Mouse (Mus musculus) MEL (cell line): Measurements from ENCODE around the gene Vrk2. TPM values are rescaled to one million over a fixed set of nuclear protein-coding genes. Genes with fewer than 3 reads are reported as not detected.

Experiments
- DNase-seq: peaks from one replicate; pipeline ENCODE4 v3.0.0; 2011; ENCODE audit warnings: low read depth, low spot score
- H3K27ac ChIP-seq: 2 replicates; pipeline ENCODE4 v1.5.1; 2012; ENCODE audit warnings: low read depth, mild to moderate bottlenecking, control low read depth, low read length, moderate library complexity; ENCODE audit not compliant: control insufficient read depth
- H3K27me3 ChIP-seq, 2 experiments: fragments of 150-350 bp in 1 of 2; sonication (generic) in 1 of 2; 2 replicates each; pipeline ENCODE4 v1.6.1; 2012; ENCODE audit warnings: low read length in 2 of 2, mild to moderate bottlenecking in 2 of 2, improper control_type of control experiment in 1 of 2, moderate library complexity in 1 of 2; ENCODE audit not compliant: insufficient read depth in 2 of 2, control insufficient read depth in 1 of 2
- H3K36me3 ChIP-seq, 2 experiments: 2 replicates each; pipeline ENCODE4 v1.6.1; 2012 to 2014; ENCODE audit warnings: low read length in 2 of 2, improper control_type of control experiment in 1 of 2, inconsistent platforms in 1 of 2, mild to moderate bottlenecking in 1 of 2; ENCODE audit not compliant: insufficient read depth in 2 of 2, control insufficient read depth in 1 of 2
- H3K4me1 ChIP-seq, 2 experiments: fragments of 150-350 bp in 1 of 2; sonication (generic) in 1 of 2; 2 replicates each; pipeline ENCODE4 v1.6.1; 2012; ENCODE audit warnings: low read length in 2 of 2, improper control_type of control experiment in 1 of 2, mild to moderate bottlenecking in 1 of 2; ENCODE audit not compliant: insufficient read depth in 2 of 2, control insufficient read depth in 1 of 2
- H3K4me3 ChIP-seq, 2 experiments: fragments of 150-350 bp in 1 of 2; sonication (generic) in 1 of 2; 2 replicates each; pipeline ENCODE4 v1.5.1; 2012; ENCODE audit warnings: low read depth in 2 of 2, low read length in 2 of 2, mild to moderate bottlenecking in 2 of 2, moderate library complexity in 2 of 2, control low read depth in 1 of 2, improper control_type of control experiment in 1 of 2; ENCODE audit not compliant: control insufficient read depth in 1 of 2, insufficient read depth in 1 of 2
- H3K79me2 ChIP-seq: 2 replicates; pipeline ENCODE4 v1.6.1; 2012; ENCODE audit warnings: mild to moderate bottlenecking, low read length, moderate library complexity; ENCODE audit not compliant: control insufficient read depth, poor library complexity, insufficient read depth
- H3K9ac ChIP-seq: 2 replicates; pipeline ENCODE4 v1.6.1; 2012; ENCODE audit warnings: low read depth, mild to moderate bottlenecking, control low read depth, low read length, moderate library complexity; ENCODE audit not compliant: control insufficient read depth, poor library complexity, severe bottlenecking
- H3K9me3 ChIP-seq: fragments of 150-350 bp; sonication (generic); replicated peaks from 2 replicates; pipeline ENCODE4 v1.6.1; 2012; ENCODE audit warnings: mild to moderate bottlenecking, low read length, improper control_type of control experiment, moderate library complexity; ENCODE audit not compliant: insufficient read depth
- CHD1 ChIP-seq: IDR thresholded peaks from 2 replicates; pipeline ENCODE4 v1.6.1; 2012; ENCODE audit warnings: low read depth, mild to moderate bottlenecking, inconsistent platforms, low read length, improper control_type of control experiment
- ELF1 ChIP-seq: IDR thresholded peaks from 2 replicates; pipeline ENCODE4 v1.6.1; 2014; ENCODE audit warnings: low read depth, mild to moderate bottlenecking, inconsistent platforms, low read length, improper control_type of control experiment, moderate library complexity
- EP300 ChIP-seq, 2 experiments: IDR thresholded peaks; 2 replicates each; pipeline ENCODE4 v1.6.1; 2011; ENCODE audit warnings: improper control_type of control experiment in 2 of 2, low read length in 2 of 2, low read depth in 1 of 2, mild to moderate bottlenecking in 1 of 2
- ETS1 ChIP-seq: IDR thresholded peaks from 2 replicates; pipeline ENCODE4 v1.6.1; 2012; ENCODE audit warnings: low read depth, mild to moderate bottlenecking, inconsistent platforms, low read length, improper control_type of control experiment, moderate library complexity
- GABPA ChIP-seq: IDR thresholded peaks from 2 replicates; pipeline ENCODE4 v1.6.1; 2012; ENCODE audit warnings: low read depth, mild to moderate bottlenecking, inconsistent platforms, low read length, improper control_type of control experiment, moderate library complexity
- GATA1 ChIP-seq: IDR thresholded peaks from 2 replicates; pipeline ENCODE4 v1.6.1; 2011; ENCODE audit warnings: low read depth, low read length, improper control_type of control experiment
- HCFC1 ChIP-seq: IDR thresholded peaks from 2 replicates; pipeline ENCODE4 v1.6.1; 2012; ENCODE audit warnings: low read depth, mild to moderate bottlenecking, inconsistent platforms, low read length, improper control_type of control experiment, moderate library complexity
- KAT2A ChIP-seq: conservative IDR thresholded peaks from 2 replicates; pipeline ENCODE4 v1.6.1; 2012; ENCODE audit warnings: low read depth, low read length, improper control_type of control experiment, inconsistent platforms
- MYB ChIP-seq: IDR thresholded peaks from 2 replicates; pipeline ENCODE4 v1.6.1; 2011; ENCODE audit warnings: mild to moderate bottlenecking, low read depth, low read length, improper control_type of control experiment
- NRF1 ChIP-seq: IDR thresholded peaks from 2 replicates; pipeline ENCODE4 v1.6.1; 2014; ENCODE audit warnings: low read depth, mild to moderate bottlenecking, inconsistent platforms, low read length, improper control_type of control experiment, moderate library complexity; ENCODE audit not compliant: poor library complexity, insufficient read depth, severe bottlenecking
- POLR2AphosphoS2 ChIP-seq: IDR thresholded peaks from 2 replicates; pipeline ENCODE4 v1.6.1; 2011; ENCODE audit warnings: low read length, improper control_type of control experiment
- POLR2AphosphoS5 ChIP-seq: IDR thresholded peaks from 2 replicates; pipeline ENCODE4 v1.6.1; 2012; ENCODE audit warnings: low read depth, borderline replicate concordance, mild to moderate bottlenecking, inconsistent platforms, low read length, moderate library complexity, mixed read lengths
- RAD21 ChIP-seq: IDR thresholded peaks from 2 replicates; pipeline ENCODE4 v1.6.1; 2011; ENCODE audit warnings: mild to moderate bottlenecking, low read depth, low read length, improper control_type of control experiment
- SIN3A ChIP-seq: IDR thresholded peaks from 2 replicates; pipeline ENCODE4 v1.6.1; 2012; ENCODE audit warnings: low read length, improper control_type of control experiment, inconsistent platforms
- TCF12 ChIP-seq: IDR thresholded peaks from 2 replicates; pipeline ENCODE4 v1.6.1; 2014; ENCODE audit warnings: low read depth, mild to moderate bottlenecking, inconsistent platforms, low read length, improper control_type of control experiment, moderate library complexity
- USF1 ChIP-seq: IDR thresholded peaks from 2 replicates; pipeline ENCODE4 v1.6.1; 2014; ENCODE audit warnings: low read depth, mild to moderate bottlenecking, inconsistent platforms, low read length, improper control_type of control experiment, moderate library complexity
- USF2 ChIP-seq, 2 experiments: IDR thresholded peaks; 2 replicates each; pipeline ENCODE4 v1.6.1; 2011 to 2012; ENCODE audit warnings: improper control_type of control experiment in 2 of 2, low read length in 2 of 2, borderline replicate concordance in 1 of 2, inconsistent platforms in 1 of 2, low read depth in 1 of 2, mild to moderate bottlenecking in 1 of 2; ENCODE audit not compliant: insufficient read depth in 1 of 2
- ZNF384 ChIP-seq: IDR thresholded peaks from 2 replicates; pipeline ENCODE4 v1.6.1; 2012; ENCODE audit warnings: low read depth, mild to moderate bottlenecking, inconsistent platforms, low read length, improper control_type of control experiment
- polyA plus RNA-seq, 2 experiments: library from polyadenylated mRNA; stranded (reverse) in 1 of 2; unstranded in 1 of 2; fragments of >175 nt in 1 of 2; fragments of >200 nt in 1 of 2; gene quantifications; 2 replicates each; pipeline versions ENCODE4 v1.2.1 to v1.2.4; 2012; ENCODE audit warnings: low replicate concordance in 2 of 2, low read depth in 1 of 2; ENCODE audit not compliant: insufficient read length in 2 of 2, insufficient read depth in 1 of 2, missing spikeins in 1 of 2
- total RNA-seq: library from RNA; depleted of rRNA; stranded (reverse); fragments of 300-350 nt; gene quantifications from 2 replicates; pipeline ENCODE4 v1.2.3, GENCODE M21; 2012

Vrk2 gene
- total and polyA plus RNA-seq, 3 experiments, result 19.6 to 20.6 TPM; not detected in 1

DNA sequence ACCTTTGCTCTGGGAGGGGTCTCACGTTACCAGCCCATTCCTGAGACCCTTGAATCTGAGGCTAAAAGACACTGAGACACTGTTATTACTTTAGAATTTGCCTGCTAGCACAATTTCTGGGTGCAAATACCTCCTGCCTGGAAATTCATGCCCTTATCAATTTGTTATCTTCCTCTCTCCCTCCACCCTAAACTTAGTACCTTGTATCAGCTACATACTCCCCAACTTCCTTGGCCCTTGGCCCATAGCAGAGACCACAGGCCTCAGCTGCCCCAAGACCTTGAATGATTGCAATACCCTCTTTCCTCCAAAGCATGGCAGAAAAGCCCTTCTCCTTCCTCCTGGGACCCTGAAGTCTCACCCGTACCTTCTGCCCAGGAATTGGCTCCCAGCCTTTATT lies 142.6 kb downstream of the Vrk2 start (continued):
- TF ChIP-seq EP300 (IDR thresholded peaks at IDR 0.05; ENCODE audit: low read depth in 1 of 2, low read length in 2 of 2) (peak; percentile 62 to 81), SIN3A (peak; percentile 10; the same call in 1 of the 2 replicates), MYB (no peak), TCF12 (peak; percentile 81), ELF1 (no peak), RAD21 (no peak), CHD1 (no peak), NRF1 (no peak), GATA1 (peak; percentile 81), USF1 (no peak), USF2 (IDR thresholded peaks at IDR 0.05; ENCODE audit: borderline replicate concordance in 1 of 2, insufficient read depth in 1 of 2, low read depth in 1 of 2, low read length in 2 of 2) (no peak), HCFC1 (0 out of 2 replicates have a peak, but pooled peaks have one; percentile 17), ZNF384 (no peak)
- TF ChIP-seq, all 39 proteins: peak for 9

DNA sequence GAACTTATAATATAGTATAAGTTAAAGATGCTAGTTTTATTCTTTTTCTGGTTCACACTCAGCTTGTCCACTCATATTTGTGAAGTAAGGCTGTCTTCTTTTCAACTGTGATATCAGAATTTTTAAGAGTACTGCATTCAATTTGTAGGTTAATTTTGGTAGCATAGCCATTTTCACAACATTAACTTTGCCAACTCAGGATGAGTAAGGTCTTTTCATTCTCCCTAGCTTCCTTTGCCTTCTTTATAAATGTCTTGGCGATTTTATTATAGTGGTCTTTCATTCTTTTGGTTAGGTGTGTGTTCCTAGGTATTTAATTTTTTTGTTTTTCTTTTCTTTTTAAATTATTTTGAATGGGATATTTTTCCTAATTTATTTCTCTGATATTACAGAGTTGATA lies 143.2 kb downstream of the Vrk2 start:
- peak; percentile 62 for DNase-seq
- TF ChIP-seq EP300 (IDR thresholded peaks at IDR 0.05; ENCODE audit: low read depth in 1 of 2, low read length in 2 of 2) (0 out of 4 replicates have a peak, but pooled peaks of 1 of the 2 experiments have one; percentile 37), GABPA (peak; percentile 91), POLR2AphosphoS5 (no peak), ETS1 (peak; percentile 74), POLR2AphosphoS2 (no peak)
- Histone ChIP-seq H3K27ac (peak overlapping the region; percentile 87), H3K4me3 (no peak overlapping the region), H3K9me3 (no peaks in the 10 kb centered on the region), H3K9ac (peak overlapping the region; percentile 44; the same call in 1 of the 2 replicates), H3K79me2 (no peaks in the 10 kb centered on the region), H3K4me1 (peaks cover 23 to 24% of the 10 kb centered on the region in 2 experiments), H3K27me3 (no peaks in the 10 kb centered on the region), H3K36me3 (peaks cover 4 to 35% of the 10 kb centered on the region in 2 experiments; a peak in 3 of 4 replicates)

DNA sequence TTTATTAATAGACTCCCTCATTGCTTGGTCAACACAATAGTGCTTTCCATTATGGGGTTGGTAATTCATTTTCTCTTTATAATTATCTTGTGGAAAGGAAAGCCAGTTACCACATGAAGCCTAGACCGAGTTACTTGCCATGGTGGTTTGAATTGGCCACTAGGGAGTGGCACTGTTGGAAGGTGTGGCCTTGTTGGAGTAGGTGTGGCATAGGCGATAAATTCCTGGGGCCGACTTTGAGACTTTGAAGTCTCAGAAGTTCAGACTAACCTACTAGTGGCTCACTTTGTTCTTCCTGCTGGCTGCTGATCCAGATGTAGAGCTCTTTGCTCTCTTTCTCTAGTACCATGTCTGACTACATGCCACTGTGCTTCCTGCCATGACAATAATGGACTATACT lies 144.0 kb downstream of the Vrk2 start:
- TF ChIP-seq KAT2A (no peak), GABPA (no peak), HCFC1 (no peak)

More for the DNA sequence above, 144.0 kb downstream of the Vrk2 start:
- no peaks in the 10 kb centered on the region for H3K79me2 ChIP-seq
- H3K36me3 ChIP-seq, result peaks cover 4 to 33% of the 10 kb centered on the region in 2 experiments; a peak in 3 of 4 replicates
- H3K9me3 ChIP-seq, result no peaks in the 10 kb centered on the region
- peaks cover 23 to 24% of the 10 kb centered on the region in 2 experiments for H3K4me1 ChIP-seq
- H3K27ac ChIP-seq, result peak overlapping the region; percentile 4; the same call in 1 of the 2 replicates
- no peak overlapping the region for H3K9ac ChIP-seq
- H3K4me3 ChIP-seq, result no peak overlapping the region
- peak; percentile 24 for DNase-seq
- no peaks in the 10 kb centered on the region for H3K27me3 ChIP-seq
